Mouse (Mus musculus) forelimb bud, embryonic 11.5 days (tissue): ENCODE measurements around the gene Zwint.

ENCODE experiments used
- DNase-seq: peaks from one replicate; pipeline ENCODE4 v3.0.0-alpha.2; 2012; ENCODE audit warnings: low read depth, low spot score

The Zwint gene

GRCm38 (mm10) chr10:72654270-72655016 is at the start of gene Zwint:
Gene Zwint (plus strand): TSS chr10:72654845.
- peak; percentile 97 for DNase-seq

DNA sequence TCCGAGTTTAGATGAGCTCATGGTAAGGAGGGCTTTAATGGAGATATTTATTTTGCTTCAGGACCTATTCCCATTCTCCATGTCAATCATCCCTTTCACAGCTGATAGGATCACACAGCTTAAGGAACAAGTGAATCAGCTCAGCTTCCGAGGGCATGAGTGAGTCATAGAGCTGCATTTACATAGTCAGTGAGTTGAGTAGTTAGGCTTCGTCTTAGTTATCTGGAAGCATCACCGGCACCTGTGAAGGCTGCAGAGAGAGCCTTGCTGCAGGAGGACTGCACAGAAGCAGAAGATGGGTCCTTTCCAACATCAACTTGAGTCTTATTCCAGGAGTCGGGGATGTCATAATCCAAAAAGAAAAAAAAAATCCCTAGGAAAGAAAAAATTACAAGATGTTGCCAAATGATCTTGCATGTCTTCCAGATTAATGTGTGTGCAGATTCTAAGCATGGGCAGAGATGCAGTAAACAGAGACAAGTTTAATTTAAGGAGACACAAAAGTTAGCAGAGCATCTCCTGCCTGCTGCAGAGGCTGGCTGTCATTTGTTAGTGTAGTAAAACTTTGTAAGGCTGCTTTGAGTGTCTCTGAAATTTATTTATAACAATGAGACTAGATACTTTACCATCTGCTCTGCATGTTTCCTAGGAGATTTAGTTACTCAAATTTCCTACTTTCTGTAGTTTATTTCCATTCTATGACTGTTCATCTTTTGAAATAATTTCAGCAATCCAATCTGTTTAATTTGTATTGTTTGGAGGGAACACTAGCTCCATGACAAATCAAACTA is 41.3 kb upstream of the Zwint start:
- no peak for DNase-seq

GRCm38 (mm10) chr10:72616153-72616552 is 38.5 kb upstream of the Zwint start:
- DNase-seq = no peak

DNA sequence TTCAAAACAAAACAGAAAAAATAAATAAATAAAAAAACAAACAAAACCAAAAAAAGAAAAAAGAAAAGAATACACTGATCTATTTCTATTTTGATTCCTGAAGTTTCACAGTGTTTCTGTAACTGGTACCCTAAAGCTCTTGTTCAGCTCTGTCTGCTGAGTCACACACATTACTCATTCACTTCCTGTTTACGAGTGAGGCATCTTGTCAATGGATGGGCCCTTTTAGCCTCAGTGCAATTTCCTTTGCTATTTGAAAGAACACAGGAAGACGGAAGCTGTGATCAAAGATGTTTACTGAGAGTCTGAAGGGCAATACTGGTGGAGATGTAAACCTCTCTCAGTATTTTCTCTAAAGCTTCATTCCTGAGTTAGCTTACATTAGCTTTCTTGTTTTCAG is 34.1 kb upstream of the Zwint start:
- no peak for DNase-seq

DNA sequence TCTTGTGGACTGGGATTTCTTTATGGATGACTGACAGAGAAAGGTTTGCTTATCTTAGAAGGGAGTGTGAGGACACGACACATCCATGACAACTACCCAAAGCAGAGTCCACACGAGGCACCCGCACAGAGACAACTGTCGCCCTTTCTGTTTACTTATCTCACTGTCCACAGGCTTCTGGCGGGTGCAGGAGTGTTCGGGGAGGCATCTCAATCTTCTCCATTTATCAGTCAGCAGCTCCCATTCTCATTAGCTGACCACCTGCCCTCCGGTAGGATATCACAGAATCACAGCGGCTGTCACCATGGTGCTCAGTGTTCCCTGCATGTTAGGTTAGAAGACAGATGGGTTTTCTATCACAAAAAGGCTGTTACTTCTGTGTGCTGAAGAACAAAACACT is 31.1 kb upstream of the Zwint start:
- DNase-seq = no peak

- no peak for DNase-seq
Observed at GRCm38 (mm10) chr10:72634125-72634524, 20.5 kb upstream of the Zwint start.

DNA sequence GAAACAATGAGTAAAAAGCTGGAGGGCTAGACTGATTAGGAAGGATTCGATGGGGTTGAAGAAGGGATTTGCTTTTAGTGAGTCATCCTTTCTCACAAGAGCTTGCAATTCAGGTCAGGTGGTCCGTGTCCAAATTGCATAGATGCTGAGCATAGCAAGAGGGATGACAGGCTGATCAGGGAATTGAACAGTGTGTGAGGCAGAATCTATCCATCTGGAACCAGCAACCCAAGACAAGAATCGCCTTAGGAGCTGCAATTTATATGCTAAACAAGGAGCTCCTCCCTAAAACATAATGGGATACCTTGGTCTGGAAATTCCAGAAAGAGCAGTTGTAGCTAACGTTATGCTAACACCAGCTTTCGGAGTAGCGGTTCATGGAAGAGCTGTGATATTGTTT is 3.8 kb upstream of the Zwint start:
- DNase-seq = no peak

GRCm38 (mm10) chr10:72653797-72654196 is 848 bp upstream of the Zwint start:
- DNase-seq = no peak

DNA sequence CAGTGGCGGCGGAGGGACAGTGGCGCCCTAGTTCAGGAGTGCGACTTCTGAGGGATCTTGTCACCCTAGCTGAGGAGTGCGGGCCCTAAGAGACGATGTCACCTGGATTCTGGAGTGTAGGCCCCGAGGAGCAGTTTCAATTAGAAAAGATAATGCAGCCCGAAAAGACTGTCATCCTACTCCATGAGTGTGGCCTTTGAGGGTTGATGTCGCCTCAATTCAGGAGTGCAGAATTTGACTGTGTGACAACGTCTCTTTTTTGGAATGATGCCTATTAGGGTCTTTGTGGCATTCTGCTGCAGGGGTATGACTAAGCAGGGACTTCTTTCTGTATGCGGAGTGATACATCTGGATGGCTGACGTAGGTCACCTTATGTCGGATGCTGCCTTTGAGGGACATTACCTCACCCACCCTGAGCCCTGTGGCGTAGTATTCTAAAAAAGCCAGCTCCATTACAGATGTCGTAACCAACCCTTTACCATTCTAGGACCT is 418 bp downstream of the Zwint start:
- DNase-seq = peak; percentile 84

GRCm38 (mm10) chr10:72659198-72659597 is 4.6 kb downstream of the Zwint start:
- no peak for DNase-seq

DNA sequence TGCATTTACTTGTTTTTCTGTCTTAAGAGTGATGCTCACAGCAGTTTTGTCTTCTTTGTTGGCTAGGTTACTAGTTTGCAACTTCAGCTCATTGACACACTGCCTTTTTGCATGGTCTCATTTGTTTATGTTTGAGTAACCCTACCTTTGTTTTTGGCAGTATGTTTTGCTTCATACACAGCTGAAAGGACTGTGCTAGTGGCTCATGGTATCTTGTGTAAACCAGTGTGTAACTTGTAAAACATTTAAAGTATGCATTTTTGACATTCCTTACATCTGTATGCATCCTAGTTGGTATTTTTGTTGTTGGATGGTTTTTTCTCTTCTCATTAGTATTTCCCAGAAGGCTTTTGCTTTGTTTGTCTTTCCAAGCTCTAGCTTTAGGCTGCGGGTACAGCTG is 5.7 kb downstream of the Zwint start:
- DNase-seq = no peak

DNA sequence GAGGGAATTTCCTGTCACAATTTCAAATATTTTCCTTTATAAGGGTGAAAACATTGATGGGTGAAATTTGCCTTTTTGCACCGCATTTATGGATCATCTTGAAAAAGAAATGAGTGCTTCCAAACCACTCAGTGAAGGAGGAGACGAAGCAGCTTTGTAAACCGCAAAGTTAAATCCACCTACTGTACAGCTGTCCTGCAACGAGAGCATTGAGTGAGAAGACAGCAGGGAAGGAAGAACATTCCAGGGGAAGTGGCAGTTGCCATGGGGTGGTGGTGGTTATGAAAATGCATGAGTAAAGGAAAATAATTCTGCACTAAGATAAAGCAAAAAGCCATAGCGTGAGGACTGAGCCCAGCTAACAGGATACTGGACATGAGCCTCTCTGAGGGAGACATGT is 13.2 kb downstream of the Zwint start:
- no peak for DNase-seq

DNA sequence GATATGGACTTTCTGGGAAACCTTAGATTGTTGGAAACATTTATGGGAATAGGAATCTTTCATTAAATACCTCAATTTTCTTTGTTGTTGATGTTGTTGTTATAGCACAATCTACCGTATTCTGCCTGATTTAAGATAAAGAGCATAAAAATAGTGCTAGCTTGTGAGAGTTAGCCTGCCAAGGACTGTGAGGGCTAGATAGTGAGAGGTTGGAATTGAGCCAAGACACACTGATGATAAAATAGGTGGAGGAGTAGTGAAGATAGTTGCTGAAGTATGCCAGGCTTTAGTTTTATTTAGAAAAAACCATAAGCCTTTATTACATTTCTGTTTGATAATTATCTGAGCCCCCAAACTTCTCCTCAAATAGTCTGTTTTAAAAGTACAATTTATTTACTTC is 14.4 kb downstream of the Zwint start:
- DNase-seq = no peak

DNA sequence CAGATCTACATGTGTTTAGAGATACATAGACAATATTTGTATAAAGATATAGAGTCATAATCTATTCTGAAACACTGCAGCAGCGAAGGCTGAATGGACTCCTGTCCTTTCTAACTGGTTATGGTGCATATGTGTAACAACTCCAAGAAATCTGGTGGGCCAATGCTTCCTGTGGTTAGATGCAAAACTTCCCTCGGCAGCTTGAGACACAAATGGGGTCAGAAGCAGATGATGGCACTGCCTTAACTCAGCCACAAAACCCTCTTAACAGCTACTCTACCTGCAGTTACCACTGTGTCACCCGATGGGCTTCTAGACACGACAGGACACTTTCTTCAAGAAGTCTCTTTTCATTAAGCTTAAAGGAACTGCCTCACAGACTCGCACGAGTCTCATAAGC is 21.3 kb downstream of the Zwint start:
- no peak for DNase-seq

GRCm38 (mm10) chr10:72676550-72676949 is 21.9 kb downstream of the Zwint start:
- no peak for DNase-seq

DNA sequence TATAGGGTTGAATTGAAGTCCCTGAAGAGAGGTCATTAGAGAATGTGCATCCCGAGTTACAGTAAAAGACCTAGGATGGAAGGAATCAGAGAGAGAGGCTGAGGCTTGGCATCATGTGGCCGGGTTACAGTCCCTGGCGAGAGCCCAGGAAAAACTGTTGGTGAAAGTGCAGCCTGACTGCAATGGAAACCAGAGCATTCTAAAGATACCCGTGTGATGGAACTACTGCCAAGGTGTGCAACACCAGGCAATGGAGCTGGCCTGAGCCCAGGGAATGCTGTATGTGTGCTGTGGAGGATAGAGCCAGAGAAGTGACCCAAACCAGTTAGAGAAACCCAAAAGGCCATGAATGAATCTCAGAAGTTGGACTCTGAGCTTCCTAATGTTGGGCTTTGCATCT is 24.4 kb downstream of the Zwint start:
- no peak for DNase-seq

DNA sequence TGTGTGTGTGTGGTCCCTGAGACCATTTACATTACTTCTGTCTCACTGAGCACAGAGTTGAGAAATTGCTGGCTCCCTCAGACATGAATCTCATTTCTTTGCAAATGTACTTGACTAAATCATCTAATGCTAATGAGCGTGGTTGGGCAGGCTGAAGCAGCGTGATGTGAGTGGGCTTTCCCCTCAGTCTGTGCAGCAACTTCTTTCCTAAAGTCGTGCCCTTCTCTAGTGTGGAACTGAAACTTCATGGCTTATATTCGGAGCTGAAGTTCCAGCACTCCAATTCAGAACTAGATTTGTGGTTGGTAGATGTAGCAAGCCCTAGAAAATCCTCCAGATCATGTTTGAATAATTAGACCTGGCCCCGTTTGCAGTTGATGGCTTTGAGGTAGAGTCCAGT is 46.4 kb downstream of the Zwint start:
- no peak for DNase-seq

DNA sequence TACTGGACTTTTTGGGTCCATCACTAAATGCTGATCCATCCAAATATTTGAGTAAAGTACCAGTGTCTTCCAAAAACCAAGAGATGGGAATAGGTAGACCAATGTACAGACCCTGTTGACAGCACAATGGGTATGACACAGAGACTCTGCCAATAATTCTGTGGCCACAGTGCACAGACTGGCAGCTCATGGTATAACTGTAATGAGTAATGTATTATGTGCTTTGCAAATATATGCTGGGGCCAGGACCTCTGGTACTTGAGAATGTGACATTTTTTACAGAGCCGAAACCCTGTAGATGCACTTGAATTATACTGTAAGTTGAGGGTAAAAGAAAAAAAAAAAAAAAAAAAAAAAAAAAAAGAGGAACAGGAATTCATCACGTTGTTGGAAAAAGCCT is 59.1 kb downstream of the Zwint start:
- no peak for DNase-seq
